ENCODE assay signal across 8 mouse cellular contexts in the genomic region with DNA sequence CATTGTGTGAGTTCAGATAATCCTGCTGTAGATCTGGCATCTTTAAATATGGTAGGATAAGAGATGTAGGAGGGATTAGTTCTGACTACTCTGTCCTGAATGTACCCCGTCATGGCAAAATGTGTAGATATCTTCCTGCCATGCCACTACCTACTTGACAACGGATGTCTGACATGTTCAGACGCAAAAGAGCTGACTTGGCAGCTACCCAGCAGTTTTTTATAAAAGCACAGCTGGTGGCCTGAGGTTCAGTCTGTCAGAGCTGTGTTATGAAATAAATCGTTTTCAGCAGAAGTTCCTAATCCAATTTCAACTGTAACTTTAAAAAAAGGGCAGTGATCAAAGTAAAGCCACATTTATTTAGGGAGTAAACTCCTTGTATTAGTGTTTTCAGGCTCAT.
A peak's percentile ranks its signal among the peaks of the same experiment; 100 is the strongest.
DNase-seq lines count a peak whose midpoint lies in the region; ATAC-seq lines count a peak whose summit lies in the region.

No protein-coding gene starts in this region.

- 0 out of 2 replicates have a peak overlapping the region, but pooled peaks have one; percentile 29 for H3K27ac ChIP-seq in heart, embryonic 11.5 days (ENCODE audit: low read depth, low read length)
- H3K27ac ChIP-seq in lung, embryonic 15.5 days = peak overlapping the region; percentile 29; the same call in 1 of the 2 replicates

- no peak overlapping the region for H3K4me3 ChIP-seq in heart, embryonic 11.5 days (ENCODE audit: low read depth, low read length)
- no peak overlapping the region for H3K4me3 ChIP-seq in lung, embryonic 15.5 days

- DNase-seq in embryo, embryonic 10.5 days (ENCODE audit: low spot score) = peak; percentile 32
- DNase-seq in embryo, embryonic 9.5 days (ENCODE audit: extremely low spot score) = no peak
- DNase-seq in urinary bladder, postnatal 14 days (ENCODE audit: low spot score) = peak; percentile 51
- DNase-seq in urinary bladder, postnatal 10 days (ENCODE audit: low spot score) = no peak
- peak; percentile 44 to 48 for DNase-seq in thymus, postnatal 10 days (ENCODE audit: low spot score in 2 of 2)
- no peak for DNase-seq in liver

- no peaks in the 10 kb centered on the region for H3K36me3 ChIP-seq in heart, embryonic 11.5 days (ENCODE audit: control insufficient read depth, insufficient read depth, low read length)
- no peaks in the 10 kb centered on the region for H3K36me3 ChIP-seq in lung, embryonic 15.5 days

- WGBS in heart, embryonic 11.5 days (ENCODE audit: insufficient replicate concordance) = 15% methylated on average over 4 of the region's 4 CpGs
- WGBS in lung, embryonic 15.5 days = 3% methylated on average over 4 of the region's 4 CpGs

- peaks cover 28% of the 10 kb centered on the region for H3K4me1 ChIP-seq in heart, embryonic 11.5 days (ENCODE audit: control insufficient read depth, insufficient read depth, low read length)
- H3K4me1 ChIP-seq in lung, embryonic 15.5 days = peaks cover 30% of the 10 kb centered on the region

- ATAC-seq in heart, embryonic 11.5 days (replicated peaks; ENCODE audit: insufficient number of reproducible peaks, low FRiP score, low TSS enrichment) = no peak
- no peak; the same call in 1 of the 2 replicates for ATAC-seq in lung, embryonic 15.5 days (ENCODE audit: borderline replicate concordance, extremely low read depth, low FRiP score, low TSS enrichment)

- no peaks in the 10 kb centered on the region for H3K27me3 ChIP-seq in heart, embryonic 11.5 days (ENCODE audit: control insufficient read depth, insufficient read depth, low read length)
- no peaks in the 10 kb centered on the region for H3K27me3 ChIP-seq in lung, embryonic 15.5 days

- H3K9me3 ChIP-seq in heart, embryonic 11.5 days (replicated peaks; ENCODE audit: control insufficient read depth, low read length) = no peaks in the 10 kb centered on the region
- H3K9me3 ChIP-seq in lung, embryonic 15.5 days = no peaks in the 10 kb centered on the region

- 0 out of 2 replicates have a peak overlapping the region, but pooled peaks have one; percentile 6 for H3K4me2 ChIP-seq in heart, embryonic 11.5 days
- H3K4me2 ChIP-seq in lung, embryonic 15.5 days = no peak overlapping the region

- no peak overlapping the region for H3K9ac ChIP-seq in heart, embryonic 11.5 days (ENCODE audit: low read depth, low read length)
- no peak overlapping the region for H3K9ac ChIP-seq in lung, embryonic 15.5 days

Comparison
In these comparisons a context has a peak if more than half of its experiments do, and no peak if none do; other contexts are left out.
1. DNase-seq: peak in embryo, embryonic 10.5 days (single experiment), urinary bladder, postnatal 14 days (single experiment) and thymus, postnatal 10 days (2 of 2); none in embryo, embryonic 9.5 days (single experiment), urinary bladder, postnatal 10 days (single experiment) and liver (single experiment).